Mouse (Mus musculus): ENCODE results near the gene Acsl3. TPM values are rescaled to one million over a fixed set of nuclear protein-coding genes. Genes with fewer than 3 reads are reported as not detected.

Acsl3 gene
- polyA plus RNA-seq, 1 experiment from 2014 or later, result 7.6 TPM

- WGBS (ENCODE audit: insufficient replicate concordance), result 28% methylated on average over 22 of the region's 22 CpGs
- H3K27me3 ChIP-seq (ENCODE audit: insufficient read depth, low read length), result no peaks in the 10 kb centered on the region
- peak overlapping the region; percentile 73 for H3K4me2 ChIP-seq (ENCODE audit: low read depth, low read length)
- no peak for TF ChIP-seq EP300 (IDR thresholded peaks at IDR 0.05; ENCODE audit: low read depth)
- TF ChIP-seq CTCF (IDR thresholded peaks at IDR 0.05; ENCODE audit: low read depth), result no peak
- peak overlapping the region; percentile 47; the same call in 1 of the 2 replicates for H3K9ac ChIP-seq (replicated peaks)
- ATAC-seq (no peak), DNase-seq (no peak)
- peaks cover 19% of the 10 kb centered on the region for H3K4me1 ChIP-seq (ENCODE audit: insufficient read depth)
- H3K9me3 ChIP-seq (ENCODE audit: low read length), result no peaks in the 10 kb centered on the region
- H3K4me3 ChIP-seq (ENCODE audit: low read depth, low read length), result peak overlapping the region; percentile 68
- peak overlapping the region; percentile 69 for H3K27ac ChIP-seq (ENCODE audit: low read depth)
- no peaks in the 10 kb centered on the region for H3K36me3 ChIP-seq (replicated peaks; ENCODE audit: insufficient read depth, low read length)
Observed at GRCm38 (mm10) chr1:78657021-78657629, 500 bp upstream of the Acsl3 start.

- H3K27ac ChIP-seq (ENCODE audit: low read depth), result peak overlapping the region; percentile 84
Observed at GRCm38 (mm10) chr1:78658441-78659269, 1.0 kb downstream of the Acsl3 start.

GRCm38 (mm10) chr1:78659270-78659823 is 1.7 kb downstream of the Acsl3 start:
- DNase-seq (no peak), ATAC-seq (no peak)
- WGBS (ENCODE audit: insufficient replicate concordance), result 66% methylated on average over 4 of the region's 4 CpGs
- peak overlapping the region; percentile 81; the same call in 1 of the 2 replicates for H3K9ac ChIP-seq (replicated peaks)
- peak overlapping the region; percentile 68 for H3K4me3 ChIP-seq (ENCODE audit: low read depth, low read length)
- H3K36me3 ChIP-seq (replicated peaks; ENCODE audit: insufficient read depth, low read length), result no peaks in the 10 kb centered on the region; the same call in 1 of the 2 replicates
- TF ChIP-seq CTCF (IDR thresholded peaks at IDR 0.05; ENCODE audit: low read depth), result no peak
- no peak for TF ChIP-seq EP300 (IDR thresholded peaks at IDR 0.05; ENCODE audit: low read depth)
- no peaks in the 10 kb centered on the region for H3K27me3 ChIP-seq (ENCODE audit: insufficient read depth, low read length)
- H3K4me2 ChIP-seq (ENCODE audit: low read depth, low read length), result peak overlapping the region; percentile 73
- H3K9me3 ChIP-seq (ENCODE audit: low read length), result no peaks in the 10 kb centered on the region
- peaks cover 19% of the 10 kb centered on the region for H3K4me1 ChIP-seq (ENCODE audit: insufficient read depth)
- H3K27ac ChIP-seq (ENCODE audit: low read depth), result no peak overlapping the region

More at GRCm38 (mm10) chr1:78658441-78659269, 1.0 kb downstream of the Acsl3 start:
- Histone ChIP-seq H3K9me3 (ENCODE audit: low read length) (no peaks in the 10 kb centered on the region), H3K9ac (replicated peaks) (peak overlapping the region; percentile 81), H3K4me1 (ENCODE audit: insufficient read depth) (peaks cover 19% of the 10 kb centered on the region), H3K4me3 (ENCODE audit: low read depth, low read length) (peak overlapping the region; percentile 68), H3K36me3 (replicated peaks; ENCODE audit: insufficient read depth, low read length) (no peaks in the 10 kb centered on the region), H3K27me3 (ENCODE audit: insufficient read depth, low read length) (no peaks in the 10 kb centered on the region), H3K4me2 (ENCODE audit: low read depth, low read length) (peak overlapping the region; percentile 73)
- ATAC-seq (no peak), DNase-seq (no peak)
- TF ChIP-seq EP300 (IDR thresholded peaks at IDR 0.05; ENCODE audit: low read depth), result no peak
- TF ChIP-seq CTCF (IDR thresholded peaks at IDR 0.05; ENCODE audit: low read depth), result no peak
- WGBS (ENCODE audit: insufficient replicate concordance), result 3% methylated on average over 20 of the region's 20 CpGs

- Histone ChIP-seq H3K27me3 (ENCODE audit: insufficient read depth, low read length) (no peaks in the 10 kb centered on the region), H3K4me3 (ENCODE audit: low read depth, low read length) (no peak overlapping the region), H3K4me1 (ENCODE audit: insufficient read depth) (peaks cover 14% of the 10 kb centered on the region), H3K9ac (replicated peaks) (no peak overlapping the region), H3K9me3 (ENCODE audit: low read length) (no peaks in the 10 kb centered on the region), H3K27ac (ENCODE audit: low read depth) (no peak overlapping the region), H3K36me3 (replicated peaks; ENCODE audit: insufficient read depth, low read length) (peaks cover 8% of the 10 kb centered on the region), H3K4me2 (ENCODE audit: low read depth, low read length) (no peak overlapping the region)
- DNase-seq (no peak), ATAC-seq (no peak)
- TF ChIP-seq EP300 (IDR thresholded peaks at IDR 0.05; ENCODE audit: low read depth) (no peak), CTCF (IDR thresholded peaks at IDR 0.05; ENCODE audit: low read depth) (no peak)
- WGBS (ENCODE audit: insufficient replicate concordance), result 80% methylated on average over 4 of the region's 4 CpGs
Observed at GRCm38 (mm10) chr1:78664326-78664725, 6.7 kb downstream of the Acsl3 start.

GRCm38 (mm10) chr1:78665954-78666499 is 8.4 kb downstream of the Acsl3 start:
- TF ChIP-seq CTCF (IDR thresholded peaks at IDR 0.05; ENCODE audit: low read depth) (no peak), EP300 (IDR thresholded peaks at IDR 0.05; ENCODE audit: low read depth) (no peak)
- peaks cover 9% of the 10 kb centered on the region for H3K4me1 ChIP-seq (ENCODE audit: insufficient read depth)
- H3K4me3 ChIP-seq (ENCODE audit: low read depth, low read length), result no peak overlapping the region
- DNase-seq (no peak), ATAC-seq (no peak)
- H3K9me3 ChIP-seq (ENCODE audit: low read length), result no peaks in the 10 kb centered on the region
- H3K36me3 ChIP-seq (replicated peaks; ENCODE audit: insufficient read depth, low read length), result peaks cover 8% of the 10 kb centered on the region
- 76% methylated on average over 9 of the region's 9 CpGs for WGBS (ENCODE audit: insufficient replicate concordance)
- no peak overlapping the region for H3K27ac ChIP-seq (ENCODE audit: low read depth)
- H3K9ac ChIP-seq (replicated peaks), result no peak overlapping the region
- H3K27me3 ChIP-seq (ENCODE audit: insufficient read depth, low read length), result no peaks in the 10 kb centered on the region
- no peak overlapping the region for H3K4me2 ChIP-seq (ENCODE audit: low read depth, low read length)

- Histone ChIP-seq H3K4me2 (ENCODE audit: low read depth, low read length) (no peak overlapping the region), H3K27me3 (ENCODE audit: insufficient read depth, low read length) (no peaks in the 10 kb centered on the region), H3K36me3 (replicated peaks; ENCODE audit: insufficient read depth, low read length) (peaks cover 8% of the 10 kb centered on the region), H3K9me3 (ENCODE audit: low read length) (no peaks in the 10 kb centered on the region), H3K27ac (ENCODE audit: low read depth) (no peak overlapping the region), H3K9ac (replicated peaks) (no peak overlapping the region), H3K4me1 (ENCODE audit: insufficient read depth) (peaks cover 5% of the 10 kb centered on the region; the same call in 1 of the 2 replicates), H3K4me3 (ENCODE audit: low read depth, low read length) (no peak overlapping the region)
- WGBS (ENCODE audit: insufficient replicate concordance), result 56% methylated on average over 1 of the region's 1 CpGs
- ATAC-seq, result no peak
- no peak for TF ChIP-seq EP300 (IDR thresholded peaks at IDR 0.05; ENCODE audit: low read depth)
- no peak for TF ChIP-seq CTCF (IDR thresholded peaks at IDR 0.05; ENCODE audit: low read depth)
- no peak for DNase-seq
Observed at GRCm38 (mm10) chr1:78666585-78666984, 9.0 kb downstream of the Acsl3 start.
